Mouse (Mus musculus): ENCODE measurements at regions not wholly inside any gene's neighbourhood (a gene's known extent, or its start where the extent isn't known, plus 50 kb on each side); places are given as distances from the start of the nearest gene placed in this dataset.

- H3K36me3 ChIP-seq (ENCODE audit: control insufficient read depth, insufficient read depth, low read length), result no peaks in the 10 kb centered on the region
- no peaks in the 10 kb centered on the region for H3K4me1 ChIP-seq (ENCODE audit: control insufficient read depth, insufficient read depth, low read length)
- no peak for ATAC-seq (ENCODE audit: low read depth)
- H3K27me3 ChIP-seq (ENCODE audit: control insufficient read depth, insufficient read depth, low read length), result no peaks in the 10 kb centered on the region
- no peak overlapping the region for H3K9ac ChIP-seq (replicated peaks; ENCODE audit: low read depth, low read length)
- H3K4me3 ChIP-seq (ENCODE audit: low read depth, low read length), result no peak overlapping the region
- no peak overlapping the region for H3K27ac ChIP-seq (ENCODE audit: low read depth, low read length)
- WGBS, result 69% methylated on average over 2 of the region's 2 CpGs
- no peak overlapping the region for H3K4me2 ChIP-seq (ENCODE audit: low read depth, low read length)
- no peaks in the 10 kb centered on the region for H3K9me3 ChIP-seq (ENCODE audit: control insufficient read depth, low read length)
These were observed 428.7 kb downstream of the Kctd12 start for GRCm38 (mm10) chr14:102553781-102554180.

GRCm38 (mm10) chr14:102552598-102552997, 429.8 kb downstream of the Kctd12 start:
- Histone ChIP-seq H3K9ac (replicated peaks; ENCODE audit: low read depth, low read length) (no peak overlapping the region), H3K27ac (ENCODE audit: low read depth, low read length) (no peak overlapping the region), H3K4me3 (ENCODE audit: low read depth, low read length) (no peak overlapping the region), H3K36me3 (ENCODE audit: control insufficient read depth, insufficient read depth, low read length) (no peaks in the 10 kb centered on the region), H3K4me2 (ENCODE audit: low read depth, low read length) (no peak overlapping the region), H3K27me3 (ENCODE audit: control insufficient read depth, insufficient read depth, low read length) (no peaks in the 10 kb centered on the region), H3K4me1 (ENCODE audit: control insufficient read depth, insufficient read depth, low read length) (no peaks in the 10 kb centered on the region), H3K9me3 (ENCODE audit: control insufficient read depth, low read length) (no peaks in the 10 kb centered on the region)
- no peak for ATAC-seq (ENCODE audit: low read depth)
- WGBS, result 86% methylated on average over 2 of the region's 2 CpGs

- no peak overlapping the region for H3K4me2 ChIP-seq (ENCODE audit: low read depth, low read length)
- no peak overlapping the region for H3K4me3 ChIP-seq (ENCODE audit: low read depth, low read length)
- no peak overlapping the region for H3K27ac ChIP-seq (ENCODE audit: low read depth, low read length)
- H3K9me3 ChIP-seq (ENCODE audit: control insufficient read depth, low read length), result no peaks in the 10 kb centered on the region
- no peaks in the 10 kb centered on the region for H3K36me3 ChIP-seq (ENCODE audit: control insufficient read depth, insufficient read depth, low read length)
- H3K27me3 ChIP-seq (ENCODE audit: control insufficient read depth, insufficient read depth, low read length), result no peaks in the 10 kb centered on the region
- no peak for ATAC-seq (ENCODE audit: low read depth)
- no peak overlapping the region for H3K9ac ChIP-seq (replicated peaks; ENCODE audit: low read depth, low read length)
- H3K4me1 ChIP-seq (ENCODE audit: control insufficient read depth, insufficient read depth, low read length), result 0 out of 2 replicates have a peak, but pooled peaks cover 2% of the 10 kb centered on the region
- WGBS, result 62% methylated on average over 9 of the region's 9 CpGs
These were observed 457.4 kb downstream of the Kctd12 start for GRCm38 (mm10) chr14:102524894-102525577.

- no peaks in the 10 kb centered on the region for H3K9me3 ChIP-seq (ENCODE audit: control insufficient read depth, low read length)
- no peaks in the 10 kb centered on the region for H3K4me1 ChIP-seq (ENCODE audit: control insufficient read depth, insufficient read depth, low read length)
- WGBS, result 5% methylated on average over 2 of the region's 2 CpGs
- ATAC-seq (ENCODE audit: low read depth), result no peak
- no peaks in the 10 kb centered on the region for H3K27me3 ChIP-seq (ENCODE audit: control insufficient read depth, insufficient read depth, low read length)
- no peak overlapping the region for H3K9ac ChIP-seq (replicated peaks; ENCODE audit: low read depth, low read length)
- H3K4me2 ChIP-seq (ENCODE audit: low read depth, low read length), result no peak overlapping the region
- no peaks in the 10 kb centered on the region for H3K36me3 ChIP-seq (ENCODE audit: control insufficient read depth, insufficient read depth, low read length)
- no peak overlapping the region for H3K27ac ChIP-seq (ENCODE audit: low read depth, low read length)
- no peak overlapping the region for H3K4me3 ChIP-seq (ENCODE audit: low read depth, low read length)
These were observed 465.7 kb downstream of the Kctd12 start for GRCm38 (mm10) chr14:102516765-102517164.

GRCm38 (mm10) chr14:102514527-102514926, 467.9 kb downstream of the Kctd12 start:
- no peak for ATAC-seq (ENCODE audit: low read depth)
- H3K4me1 ChIP-seq (ENCODE audit: control insufficient read depth, insufficient read depth, low read length), result no peaks in the 10 kb centered on the region
- no peaks in the 10 kb centered on the region for H3K36me3 ChIP-seq (ENCODE audit: control insufficient read depth, insufficient read depth, low read length)
- no peak overlapping the region for H3K4me2 ChIP-seq (ENCODE audit: low read depth, low read length)
- no peaks in the 10 kb centered on the region for H3K27me3 ChIP-seq (ENCODE audit: control insufficient read depth, insufficient read depth, low read length)
- WGBS, result 61% methylated on average over 2 of the region's 2 CpGs
- H3K9ac ChIP-seq (replicated peaks; ENCODE audit: low read depth, low read length), result no peak overlapping the region
- H3K9me3 ChIP-seq (ENCODE audit: control insufficient read depth, low read length), result no peaks in the 10 kb centered on the region
- H3K27ac ChIP-seq (ENCODE audit: low read depth, low read length), result no peak overlapping the region
- H3K4me3 ChIP-seq (ENCODE audit: low read depth, low read length), result no peak overlapping the region

- no peaks in the 10 kb centered on the region for H3K9me3 ChIP-seq (ENCODE audit: control insufficient read depth, low read length)
- H3K4me3 ChIP-seq (ENCODE audit: low read depth, low read length), result no peak overlapping the region
- H3K4me2 ChIP-seq (ENCODE audit: low read depth, low read length), result no peak overlapping the region
- H3K9ac ChIP-seq (replicated peaks; ENCODE audit: low read depth, low read length), result no peak overlapping the region
- H3K27ac ChIP-seq (ENCODE audit: low read depth, low read length), result no peak overlapping the region
- no peaks in the 10 kb centered on the region for H3K36me3 ChIP-seq (ENCODE audit: control insufficient read depth, insufficient read depth, low read length)
- WGBS, result 50% methylated on average over 3 of the region's 3 CpGs
- no peak for ATAC-seq (ENCODE audit: low read depth)
- no peaks in the 10 kb centered on the region for H3K27me3 ChIP-seq (ENCODE audit: control insufficient read depth, insufficient read depth, low read length)
- H3K4me1 ChIP-seq (ENCODE audit: control insufficient read depth, insufficient read depth, low read length), result no peaks in the 10 kb centered on the region
These were observed 469.8 kb downstream of the Kctd12 start for GRCm38 (mm10) chr14:102512651-102513050.

GRCm38 (mm10) chr14:102511691-102512383, 470.6 kb downstream of the Kctd12 start:
- Histone ChIP-seq H3K9me3 (ENCODE audit: control insufficient read depth, low read length) (no peaks in the 10 kb centered on the region), H3K4me3 (ENCODE audit: low read depth, low read length) (no peak overlapping the region), H3K9ac (replicated peaks; ENCODE audit: low read depth, low read length) (no peak overlapping the region), H3K36me3 (ENCODE audit: control insufficient read depth, insufficient read depth, low read length) (no peaks in the 10 kb centered on the region), H3K27me3 (ENCODE audit: control insufficient read depth, insufficient read depth, low read length) (no peaks in the 10 kb centered on the region), H3K4me2 (ENCODE audit: low read depth, low read length) (no peak overlapping the region), H3K27ac (ENCODE audit: low read depth, low read length) (no peak overlapping the region), H3K4me1 (ENCODE audit: control insufficient read depth, insufficient read depth, low read length) (no peaks in the 10 kb centered on the region)
- WGBS, result 71% methylated on average over 7 of the region's 7 CpGs
- no peak for ATAC-seq (ENCODE audit: low read depth)

- no peak overlapping the region for H3K27ac ChIP-seq (ENCODE audit: low read depth, low read length)
- ATAC-seq (ENCODE audit: low read depth), result no peak
- 30% methylated on average over 4 of the region's 4 CpGs for WGBS
These were observed 472.1 kb downstream of the Kctd12 start for GRCm38 (mm10) chr14:102510387-102510786.

GRCm38 (mm10) chr14:102505696-102506321, 476.6 kb downstream of the Kctd12 start:
- no peaks in the 10 kb centered on the region for H3K27me3 ChIP-seq (ENCODE audit: control insufficient read depth, insufficient read depth, low read length)
- no peak overlapping the region for H3K4me2 ChIP-seq (ENCODE audit: low read depth, low read length)
- no peaks in the 10 kb centered on the region for H3K9me3 ChIP-seq (ENCODE audit: control insufficient read depth, low read length)
- 95% methylated on average over 3 of the region's 3 CpGs for WGBS
- H3K4me1 ChIP-seq (ENCODE audit: control insufficient read depth, insufficient read depth, low read length), result no peaks in the 10 kb centered on the region
- H3K4me3 ChIP-seq (ENCODE audit: low read depth, low read length), result no peak overlapping the region
- H3K9ac ChIP-seq (replicated peaks; ENCODE audit: low read depth, low read length), result no peak overlapping the region
- H3K27ac ChIP-seq (ENCODE audit: low read depth, low read length), result no peak overlapping the region
- no peak for ATAC-seq (ENCODE audit: low read depth)
- H3K36me3 ChIP-seq (ENCODE audit: control insufficient read depth, insufficient read depth, low read length), result no peaks in the 10 kb centered on the region

More at GRCm38 (mm10) chr14:102510387-102510786, 472.1 kb downstream of the Kctd12 start:
- H3K4me1 ChIP-seq (ENCODE audit: control insufficient read depth, insufficient read depth, low read length), result no peaks in the 10 kb centered on the region
- H3K4me3 ChIP-seq (ENCODE audit: low read depth, low read length), result no peak overlapping the region
- H3K27me3 ChIP-seq (ENCODE audit: control insufficient read depth, insufficient read depth, low read length), result no peaks in the 10 kb centered on the region
- H3K36me3 ChIP-seq (ENCODE audit: control insufficient read depth, insufficient read depth, low read length), result no peaks in the 10 kb centered on the region
- H3K9me3 ChIP-seq (ENCODE audit: control insufficient read depth, low read length), result no peaks in the 10 kb centered on the region
- H3K4me2 ChIP-seq (ENCODE audit: low read depth, low read length), result no peak overlapping the region
- H3K9ac ChIP-seq (replicated peaks; ENCODE audit: low read depth, low read length), result no peak overlapping the region

Measured in neural tube, embryonic 14.5 days (tissue).